Mouse (Mus musculus): ENCODE data around the gene Cfap61. TPM values are rescaled to one million over a fixed set of nuclear protein-coding genes. Genes with fewer than 3 reads are reported as not detected.
"Not testable (repeated sequence)": the region's sequence is repeated elsewhere in the genome, so short reads cannot be mapped to it uniquely, and the experiment has no call there.

The Cfap61 gene
- 25.5 and 39.6 TPM in 2 replicates for total RNA-seq (2021)
- long read RNA-seq, experiment 1, partial matches to known transcripts: 6 of 7 reads
- long read RNA-seq, experiment 1, other reads (novel, unspliced or antisense): 0 of 7 reads
- long read RNA-seq, experiment 2, partial matches to known transcripts: 9 of 9 reads
- long read RNA-seq, experiment 2, other reads (novel, unspliced or antisense): 0 of 9 reads

GRCm38 (mm10) chr2:145934339-145935231 is at the start of gene Cfap61, which contains the start of gene Crnkl1:
Gene Cfap61, plus strand, starts transcription at chr2:145934784.
Gene Crnkl1, minus strand, starts transcription at chr2:145935014.
- peak; percentile 96 for DNase-seq

- DNase-seq: peak; percentile 61
Measured at GRCm38 (mm10) chr2:145884913-145885785, 49.4 kb upstream of the Cfap61 start.

- DNase-seq: peak; percentile 72
Measured at GRCm38 (mm10) chr2:145887937-145888765, 46.4 kb upstream of the Cfap61 start.

- DNase-seq: no peak
Measured at GRCm38 (mm10) chr2:145888766-145889480, 45.7 kb upstream of the Cfap61 start.

- no peak for DNase-seq
Measured at GRCm38 (mm10) chr2:145890571-145890970, 44.0 kb upstream of the Cfap61 start.

- no peak for DNase-seq
Measured at GRCm38 (mm10) chr2:145893756-145894155, 40.8 kb upstream of the Cfap61 start.

- DNase-seq: no peak
Measured at GRCm38 (mm10) chr2:145898106-145898505, 36.5 kb upstream of the Cfap61 start.

GRCm38 (mm10) chr2:145900318-145900717 is 34.3 kb upstream of the Cfap61 start:
- DNase-seq: not testable (repeated sequence)

- DNase-seq: no peak
Measured at GRCm38 (mm10) chr2:145901861-145902260, 32.7 kb upstream of the Cfap61 start, which contains the start of gene Naa20. Gene Naa20, plus strand, starts transcription at chr2:145902099.

GRCm38 (mm10) chr2:145903061-145903901 is 31.3 kb upstream of the Cfap61 start:
- DNase-seq: peak; percentile 95

GRCm38 (mm10) chr2:145903983-145904616 is 30.5 kb upstream of the Cfap61 start:
- DNase-seq: no peak

- no peak for DNase-seq
Measured at GRCm38 (mm10) chr2:145905156-145905555, 29.4 kb upstream of the Cfap61 start.

GRCm38 (mm10) chr2:145905884-145906283 is 28.7 kb upstream of the Cfap61 start:
- DNase-seq: not testable (repeated sequence)

- no peak for DNase-seq
Measured at GRCm38 (mm10) chr2:145920941-145921650, 13.5 kb upstream of the Cfap61 start.

GRCm38 (mm10) chr2:145936975-145937374 is 2.4 kb downstream of the Cfap61 start:
- DNase-seq: peak; percentile 55

GRCm38 (mm10) chr2:145941403-145941802 is 6.8 kb downstream of the Cfap61 start:
- DNase-seq: no peak

GRCm38 (mm10) chr2:145944286-145944685 is 9.7 kb downstream of the Cfap61 start:
- DNase-seq: no peak

GRCm38 (mm10) chr2:145948402-145948954 is 13.9 kb downstream of the Cfap61 start:
- DNase-seq: peak; percentile 17

Data from adrenal gland, postnatal 14 days (tissue).